Mouse (Mus musculus) heart, embryonic 12.5 days (tissue): Measurements from ENCODE around the gene Cacng3. TPM values are rescaled to one million over a fixed set of nuclear protein-coding genes. Genes with fewer than 3 reads are reported as not detected.

Experiments used
- ATAC-seq: fragments of 200-750 bp; cut with Nextera tagmentation; 2 replicates; pipeline ENCODE4 v1.8.0; 2017; ENCODE audit warnings: moderate TSS enrichment, moderate library complexity; ENCODE audit not compliant: insufficient number of reproducible peaks, low FRiP score
- H3K27ac ChIP-seq: fragments of 300-500 bp; sonication (generic); 2 replicates; pipeline ENCODE4 v1.5.1; 2016; ENCODE audit warnings: mild to moderate bottlenecking, moderate library complexity; ENCODE audit not compliant: poor library complexity, severe bottlenecking
- H3K27me3 ChIP-seq: fragments of 300-500 bp; sonication (generic); replicated peaks from 2 replicates; pipeline ENCODE4 v1.6.1; 2016; ENCODE audit warnings: mild to moderate bottlenecking, moderate library complexity
- H3K36me3 ChIP-seq: fragments of 300-500 bp; sonication (generic); 2 replicates; pipeline ENCODE4 v1.6.1; 2016; ENCODE audit warnings: mild to moderate bottlenecking, moderate library complexity
- H3K4me1 ChIP-seq: fragments of 300-500 bp; sonication (generic); replicated peaks from 2 replicates; pipeline ENCODE4 v1.6.1; 2016; ENCODE audit warnings: mild to moderate bottlenecking
- H3K4me2 ChIP-seq: fragments of 300-500 bp; sonication (generic); 2 replicates; pipeline ENCODE4 v1.6.1; 2016; ENCODE audit warnings: mild to moderate bottlenecking, moderate library complexity
- H3K4me3 ChIP-seq: fragments of 300-500 bp; sonication (generic); 2 replicates; pipeline ENCODE4 v1.5.1; 2016; ENCODE audit warnings: mild to moderate bottlenecking
- H3K9ac ChIP-seq: fragments of 300-500 bp; sonication (generic); 2 replicates; pipeline ENCODE4 v1.6.1; 2016; ENCODE audit warnings: mild to moderate bottlenecking, moderate library complexity
- H3K9me3 ChIP-seq: fragments of 300-500 bp; sonication (generic); replicated peaks from 2 replicates; pipeline ENCODE4 v1.6.1; 2016; ENCODE audit warnings: mild to moderate bottlenecking, moderate library complexity
- WGBS: fragments of 180-500 bp; shearing (Covaris S2); methylation state at CpG from one replicate; pipeline ENCODE4 v1.1.7; 2016; 5-methylcytosine and 5-hydroxymethylcytosine counted together
- polyA plus RNA-seq: library from polyadenylated mRNA; unstranded; fragments of >200 nt; fragmentation: Nextera tagmentation; extraction: Ambion mirVana; gene quantifications from 2 replicates; pipeline ENCODE4 v1.2.1, GENCODE M21; 2016

Cacng3 gene
- polyA plus RNA-seq, 1 experiment from 2014 or later, result not detected

GRCm38 (mm10) chr7:122657423-122658126 is 12.7 kb upstream of the Cacng3 start:
- WGBS, result 88% methylated on average over 5 of the region's 5 CpGs
- H3K9ac ChIP-seq, result no peak overlapping the region
- H3K4me2 ChIP-seq, result no peak overlapping the region
- H3K36me3 ChIP-seq, result no peaks in the 10 kb centered on the region
- no peaks in the 10 kb centered on the region for H3K9me3 ChIP-seq
- H3K4me3 ChIP-seq, result no peak overlapping the region
- no peaks in the 10 kb centered on the region for H3K27me3 ChIP-seq
- no peaks in the 10 kb centered on the region for H3K4me1 ChIP-seq
- H3K27ac ChIP-seq, result no peak overlapping the region
- ATAC-seq, result no peak

GRCm38 (mm10) chr7:122665311-122666049 is 4.8 kb upstream of the Cacng3 start:
- ATAC-seq, result no peak
- Histone ChIP-seq H3K9ac (no peak overlapping the region), H3K4me2 (no peak overlapping the region), H3K27ac (no peak overlapping the region), H3K27me3 (no peaks in the 10 kb centered on the region), H3K4me3 (no peak overlapping the region), H3K36me3 (no peaks in the 10 kb centered on the region), H3K9me3 (0 out of 2 replicates have a peak, but pooled peaks cover 3% of the 10 kb centered on the region), H3K4me1 (peaks cover 2% of the 10 kb centered on the region; the same call in 1 of the 2 replicates)
- 66% methylated on average over 7 of the region's 7 CpGs for WGBS

GRCm38 (mm10) chr7:122667903-122668302 is 2.4 kb upstream of the Cacng3 start:
- Histone ChIP-seq H3K4me2 (no peak overlapping the region), H3K4me1 (peaks cover 9% of the 10 kb centered on the region; the same call in 1 of the 2 replicates), H3K4me3 (no peak overlapping the region), H3K27ac (no peak overlapping the region), H3K9ac (no peak overlapping the region), H3K27me3 (peaks cover 15% of the 10 kb centered on the region), H3K36me3 (no peaks in the 10 kb centered on the region), H3K9me3 (0 out of 2 replicates have a peak, but pooled peaks cover 3% of the 10 kb centered on the region)
- no peak for ATAC-seq
- WGBS, result 22% methylated on average over 5 of the region's 5 CpGs

- Histone ChIP-seq H3K9ac (no peak overlapping the region), H3K9me3 (0 out of 2 replicates have a peak, but pooled peaks cover 3% of the 10 kb centered on the region), H3K27me3 (peaks cover 15% of the 10 kb centered on the region), H3K4me1 (peaks cover 9% of the 10 kb centered on the region; the same call in 1 of the 2 replicates), H3K36me3 (no peaks in the 10 kb centered on the region), H3K4me2 (peak overlapping the region; percentile 62), H3K27ac (no peak overlapping the region), H3K4me3 (peak overlapping the region; percentile 17; the same call in 1 of the 2 replicates)
- ATAC-seq, result peak; percentile 85
- WGBS, result 8% methylated on average over 43 of the region's 45 CpGs
Observed at GRCm38 (mm10) chr7:122670873-122671641, 765 bp downstream of the Cacng3 start.

GRCm38 (mm10) chr7:122672981-122673380 is 2.7 kb downstream of the Cacng3 start:
- no peak overlapping the region for H3K27ac ChIP-seq
- peaks cover 15% of the 10 kb centered on the region for H3K27me3 ChIP-seq
- H3K4me3 ChIP-seq, result no peak overlapping the region
- WGBS, result 37% methylated on average over 5 of the region's 5 CpGs
- no peak overlapping the region for H3K9ac ChIP-seq
- 0 out of 2 replicates have a peak, but pooled peaks cover 2% of the 10 kb centered on the region for H3K9me3 ChIP-seq
- no peak overlapping the region for H3K4me2 ChIP-seq
- H3K4me1 ChIP-seq, result peaks cover 9% of the 10 kb centered on the region; the same call in 1 of the 2 replicates
- no peak for ATAC-seq
- no peaks in the 10 kb centered on the region for H3K36me3 ChIP-seq

- Histone ChIP-seq H3K4me3 (no peak overlapping the region), H3K36me3 (no peaks in the 10 kb centered on the region), H3K27ac (no peak overlapping the region), H3K27me3 (peaks cover 15% of the 10 kb centered on the region), H3K4me1 (peaks cover 9% of the 10 kb centered on the region; the same call in 1 of the 2 replicates), H3K4me2 (no peak overlapping the region), H3K9me3 (no peaks in the 10 kb centered on the region), H3K9ac (no peak overlapping the region)
- no peak for ATAC-seq
- WGBS, result 66% methylated on average over 7 of the region's 7 CpGs
Observed at GRCm38 (mm10) chr7:122675207-122675606, 4.9 kb downstream of the Cacng3 start.

GRCm38 (mm10) chr7:122701751-122702150 is 31.5 kb downstream of the Cacng3 start:
- no peak overlapping the region for H3K9ac ChIP-seq
- 79% methylated on average over 5 of the region's 5 CpGs for WGBS
- no peaks in the 10 kb centered on the region for H3K4me1 ChIP-seq
- ATAC-seq, result no peak
- H3K36me3 ChIP-seq, result no peaks in the 10 kb centered on the region
- no peak overlapping the region for H3K27ac ChIP-seq
- no peaks in the 10 kb centered on the region for H3K9me3 ChIP-seq
- H3K27me3 ChIP-seq, result no peaks in the 10 kb centered on the region
- H3K4me3 ChIP-seq, result no peak overlapping the region
- no peak overlapping the region for H3K4me2 ChIP-seq

GRCm38 (mm10) chr7:122702443-122702842 is 32.2 kb downstream of the Cacng3 start:
- H3K36me3 ChIP-seq, result no peaks in the 10 kb centered on the region
- no peak overlapping the region for H3K27ac ChIP-seq
- H3K9me3 ChIP-seq, result no peaks in the 10 kb centered on the region
- no peaks in the 10 kb centered on the region for H3K4me1 ChIP-seq
- 68% methylated on average over 4 of the region's 4 CpGs for WGBS
- H3K27me3 ChIP-seq, result no peaks in the 10 kb centered on the region
- H3K4me2 ChIP-seq, result no peak overlapping the region
- H3K9ac ChIP-seq, result no peak overlapping the region
- no peak overlapping the region for H3K4me3 ChIP-seq
- ATAC-seq, result no peak

GRCm38 (mm10) chr7:122706736-122707135 is 36.4 kb downstream of the Cacng3 start:
- no peak for ATAC-seq
- Histone ChIP-seq H3K9me3 (no peaks in the 10 kb centered on the region), H3K4me3 (no peak overlapping the region), H3K4me1 (no peaks in the 10 kb centered on the region), H3K4me2 (no peak overlapping the region), H3K9ac (no peak overlapping the region), H3K27me3 (0 out of 2 replicates have a peak, but pooled peaks cover 3% of the 10 kb centered on the region), H3K27ac (no peak overlapping the region), H3K36me3 (no peaks in the 10 kb centered on the region)
- 49% methylated on average over 5 of the region's 5 CpGs for WGBS

- ATAC-seq, result peak; percentile 78
- Histone ChIP-seq H3K4me1 (no peaks in the 10 kb centered on the region), H3K36me3 (no peaks in the 10 kb centered on the region), H3K4me2 (no peak overlapping the region), H3K4me3 (no peak overlapping the region), H3K27ac (no peak overlapping the region), H3K9ac (no peak overlapping the region), H3K27me3 (no peaks in the 10 kb centered on the region), H3K9me3 (no peaks in the 10 kb centered on the region)
- 20% methylated on average over 3 of the region's 3 CpGs for WGBS
Observed at GRCm38 (mm10) chr7:122716299-122716698, 46.0 kb downstream of the Cacng3 start.

GRCm38 (mm10) chr7:122718540-122718939 is 48.2 kb downstream of the Cacng3 start:
- WGBS, result 83% methylated on average over 4 of the region's 4 CpGs
- ATAC-seq, result no peak
- Histone ChIP-seq H3K4me2 (no peak overlapping the region), H3K9me3 (no peaks in the 10 kb centered on the region), H3K27ac (no peak overlapping the region), H3K4me1 (no peaks in the 10 kb centered on the region; the same call in 1 of the 2 replicates), H3K36me3 (no peaks in the 10 kb centered on the region), H3K27me3 (no peaks in the 10 kb centered on the region), H3K9ac (no peak overlapping the region), H3K4me3 (no peak overlapping the region)
